Mouse (Mus musculus) mature B cell (primary cell): Measurements from ENCODE around the gene Gm3526.
"Not testable (repeated sequence)": the region's sequence is repeated elsewhere in the genome, so short reads cannot be mapped to it uniquely, and the experiment has no call there.

Source experiments
- in situ Hi-C: fragments of 300-500 bp; cut with MboI; formaldehyde crosslinking; loops from 2 replicates; pipeline ENCODE4 v1.14.3; 2019

Gene Gm3526

DNA sequence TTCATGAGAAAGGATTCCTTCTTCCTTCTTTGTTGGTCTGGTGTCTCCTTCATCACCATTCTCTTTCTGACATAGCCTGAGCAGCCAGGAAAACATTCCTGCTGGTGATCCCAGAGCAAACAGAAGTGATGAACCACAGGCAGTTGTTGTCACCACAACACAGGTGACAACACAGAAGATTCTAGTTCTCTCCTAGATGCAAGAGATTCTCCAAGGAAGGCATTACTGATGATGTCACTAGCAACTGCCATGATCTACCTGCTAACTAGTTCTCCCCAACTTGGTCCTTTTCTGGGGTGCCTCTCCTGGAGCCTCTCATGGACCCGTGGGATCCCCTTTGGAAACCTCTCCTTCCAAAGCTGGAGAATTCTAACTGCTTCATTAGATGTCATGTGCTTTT lies at the start of gene Gm3526:
Gm3526 (minus strand) TSS at position 101 of the 400 bp plus-strand sequence.
- in situ Hi-C loops = not testable (repeated sequence)
